Mouse (Mus musculus): ENCODE measurements around the gene Eme2. TPM values are rescaled to one million over a fixed set of nuclear protein-coding genes. Genes with fewer than 3 reads are reported as not detected.

Eme2 gene
- polyA plus RNA-seq, 1 experiment: 4.0 TPM

GRCm38 (mm10) chr17:24877336-24878116, 17.4 kb downstream of the Eme2 start:
- Histone ChIP-seq H3K9me3 (replicated peaks; ENCODE audit: control insufficient read depth, insufficient read depth, low read length, poor library complexity, severe bottlenecking) (no peaks in the 10 kb centered on the region), H3K4me3 (ENCODE audit: low read depth, low read length) (peak overlapping the region; percentile 63), H3K27ac (ENCODE audit: insufficient read depth, low read length) (peak overlapping the region; percentile 31; the same call in 1 of the 2 replicates), H3K36me3 (ENCODE audit: control insufficient read depth, insufficient read depth, low read length, poor library complexity, severe bottlenecking) (no peaks in the 10 kb centered on the region), H3K27me3 (ENCODE audit: control insufficient read depth, insufficient read depth, low read length, poor library complexity, severe bottlenecking) (no peaks in the 10 kb centered on the region), H3K9ac (ENCODE audit: low read depth, poor library complexity, severe bottlenecking) (peak overlapping the region; percentile 59), H3K4me1 (ENCODE audit: control insufficient read depth, insufficient read depth, low read length) (peaks cover 2% of the 10 kb centered on the region)
- no peak for TF ChIP-seq CTCF (IDR thresholded peaks at IDR 0.05; ENCODE audit: low read depth, low read length)
- no peak for TF ChIP-seq POLR2A (IDR thresholded peaks at IDR 0.05; ENCODE audit: insufficient read depth, low read length)
- TF ChIP-seq EP300 (IDR thresholded peaks at IDR 0.05; ENCODE audit: insufficient read depth, low read depth, low read length): no peak

DNA sequence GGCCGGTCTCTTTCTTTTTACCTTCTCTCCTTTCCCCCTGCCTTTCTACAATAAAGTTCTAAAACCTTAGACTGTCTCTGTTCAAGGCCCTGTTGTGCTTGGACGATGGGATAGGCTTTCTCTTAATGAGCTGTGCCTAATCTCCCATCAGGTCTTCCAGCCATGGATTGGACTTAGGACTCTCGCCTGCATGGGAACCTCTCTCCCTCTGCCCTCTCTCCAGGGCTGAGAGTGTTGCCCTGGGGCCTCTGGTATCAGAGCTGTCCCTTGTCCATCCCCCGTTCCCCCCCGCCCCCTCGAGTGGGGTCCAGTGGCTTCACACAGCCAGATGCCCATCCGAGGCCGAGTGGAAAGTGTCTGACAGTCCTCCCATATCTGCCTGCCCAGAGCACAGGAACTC, 19.9 kb downstream of the Eme2 start:
- Histone ChIP-seq H3K4me1 (ENCODE audit: control insufficient read depth, insufficient read depth, low read length) (peaks cover 2% of the 10 kb centered on the region), H3K27ac (ENCODE audit: insufficient read depth, low read length) (peak overlapping the region; percentile 69), H3K9ac (ENCODE audit: low read depth, poor library complexity, severe bottlenecking) (no peak overlapping the region), H3K4me3 (ENCODE audit: low read depth, low read length) (no peak overlapping the region), H3K27me3 (ENCODE audit: control insufficient read depth, insufficient read depth, low read length, poor library complexity, severe bottlenecking) (no peaks in the 10 kb centered on the region), H3K36me3 (ENCODE audit: control insufficient read depth, insufficient read depth, low read length, poor library complexity, severe bottlenecking) (no peaks in the 10 kb centered on the region), H3K9me3 (replicated peaks; ENCODE audit: control insufficient read depth, insufficient read depth, low read length, poor library complexity, severe bottlenecking) (no peaks in the 10 kb centered on the region)
- TF ChIP-seq POLR2A (IDR thresholded peaks at IDR 0.05; ENCODE audit: insufficient read depth, low read length) (no peak), EP300 (IDR thresholded peaks at IDR 0.05; ENCODE audit: insufficient read depth, low read depth, low read length) (no peak), CTCF (IDR thresholded peaks at IDR 0.05; ENCODE audit: low read depth, low read length) (no peak)

DNA sequence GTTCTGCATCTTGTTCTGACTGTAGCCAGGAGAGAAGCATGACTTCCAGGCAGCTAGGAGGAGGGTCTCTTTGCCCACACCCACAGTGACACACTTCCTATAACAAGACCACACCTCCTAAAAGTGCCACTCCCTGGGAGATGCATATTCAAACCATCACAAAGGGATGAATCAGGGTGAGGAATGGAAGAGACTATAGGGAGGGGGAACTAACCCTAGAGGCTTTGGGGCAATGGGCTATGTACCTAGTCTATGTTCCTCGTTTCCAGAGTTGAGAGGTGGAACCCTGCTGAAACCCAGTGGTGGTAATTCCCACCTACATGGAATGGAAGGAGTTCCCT, 20.5 kb downstream of the Eme2 start:
- TF ChIP-seq CTCF (IDR thresholded peaks at IDR 0.05; ENCODE audit: low read depth, low read length) (no peak), POLR2A (IDR thresholded peaks at IDR 0.05; ENCODE audit: insufficient read depth, low read length) (no peak), EP300 (IDR thresholded peaks at IDR 0.05; ENCODE audit: insufficient read depth, low read depth, low read length) (no peak)
- H3K27me3 ChIP-seq (ENCODE audit: control insufficient read depth, insufficient read depth, low read length, poor library complexity, severe bottlenecking): no peaks in the 10 kb centered on the region
- no peaks in the 10 kb centered on the region for H3K9me3 ChIP-seq (replicated peaks; ENCODE audit: control insufficient read depth, insufficient read depth, low read length, poor library complexity, severe bottlenecking)
- peaks cover 2% of the 10 kb centered on the region for H3K4me1 ChIP-seq (ENCODE audit: control insufficient read depth, insufficient read depth, low read length)
- H3K9ac ChIP-seq (ENCODE audit: low read depth, poor library complexity, severe bottlenecking): no peak overlapping the region
- H3K36me3 ChIP-seq (ENCODE audit: control insufficient read depth, insufficient read depth, low read length, poor library complexity, severe bottlenecking): no peaks in the 10 kb centered on the region
- H3K4me3 ChIP-seq (ENCODE audit: low read depth, low read length): peak overlapping the region; percentile 0
- peak overlapping the region; percentile 78 for H3K27ac ChIP-seq (ENCODE audit: insufficient read depth, low read length)

DNA sequence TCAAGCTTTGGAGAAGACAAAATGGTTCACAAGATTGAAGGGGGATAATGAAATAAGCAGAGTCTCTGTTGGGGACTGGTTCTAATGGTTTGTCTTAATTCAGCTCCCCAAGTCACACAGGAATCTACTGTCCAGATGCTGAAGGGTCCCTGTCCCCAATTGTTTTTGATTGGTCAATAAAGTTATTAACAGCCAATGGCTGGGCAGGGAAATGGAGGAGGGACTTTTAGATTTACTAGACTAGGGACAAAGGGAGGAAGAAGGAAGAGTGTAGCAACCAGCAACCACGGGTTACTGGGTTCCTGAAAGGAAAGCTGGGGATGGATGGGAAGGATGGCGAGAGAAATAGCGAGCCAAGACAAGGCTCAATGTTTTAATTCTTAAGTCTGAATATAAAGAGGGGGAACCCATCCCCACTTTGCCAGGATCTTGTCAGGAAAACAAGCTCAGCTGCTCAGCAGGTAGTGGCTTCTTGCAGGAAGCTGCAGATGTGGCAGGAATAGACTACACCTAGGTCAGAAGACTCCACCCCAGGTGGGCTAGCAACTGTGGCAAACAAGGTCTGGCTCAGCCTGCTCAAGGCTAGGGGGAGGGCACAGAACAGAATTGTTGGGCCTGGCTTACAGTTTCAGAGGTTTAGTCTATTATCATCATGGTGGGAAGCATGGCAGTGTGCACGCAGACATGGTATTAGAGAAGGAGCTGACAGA, 21.0 kb downstream of the Eme2 start:
- Histone ChIP-seq H3K27me3 (ENCODE audit: control insufficient read depth, insufficient read depth, low read length, poor library complexity, severe bottlenecking) (no peaks in the 10 kb centered on the region), H3K4me1 (ENCODE audit: control insufficient read depth, insufficient read depth, low read length) (peaks cover 2% of the 10 kb centered on the region), H3K36me3 (ENCODE audit: control insufficient read depth, insufficient read depth, low read length, poor library complexity, severe bottlenecking) (no peaks in the 10 kb centered on the region), H3K4me3 (ENCODE audit: low read depth, low read length) (peak overlapping the region; percentile 0), H3K9me3 (replicated peaks; ENCODE audit: control insufficient read depth, insufficient read depth, low read length, poor library complexity, severe bottlenecking) (no peaks in the 10 kb centered on the region), H3K9ac (ENCODE audit: low read depth, poor library complexity, severe bottlenecking) (no peak overlapping the region), H3K27ac (ENCODE audit: insufficient read depth, low read length) (peak overlapping the region; percentile 78)
- TF ChIP-seq POLR2A (IDR thresholded peaks at IDR 0.05; ENCODE audit: insufficient read depth, low read length) (no peak), EP300 (IDR thresholded peaks at IDR 0.05; ENCODE audit: insufficient read depth, low read depth, low read length) (no peak), CTCF (IDR thresholded peaks at IDR 0.05; ENCODE audit: low read depth, low read length) (no peak)

GRCm38 (mm10) chr17:24867914-24868313, 27.0 kb downstream of the Eme2 start:
- Histone ChIP-seq H3K36me3 (ENCODE audit: control insufficient read depth, insufficient read depth, low read length, poor library complexity, severe bottlenecking) (no peaks in the 10 kb centered on the region), H3K27ac (ENCODE audit: insufficient read depth, low read length) (no peak overlapping the region), H3K9ac (ENCODE audit: low read depth, poor library complexity, severe bottlenecking) (no peak overlapping the region), H3K4me3 (ENCODE audit: low read depth, low read length) (no peak overlapping the region), H3K27me3 (ENCODE audit: control insufficient read depth, insufficient read depth, low read length, poor library complexity, severe bottlenecking) (no peaks in the 10 kb centered on the region), H3K4me1 (ENCODE audit: control insufficient read depth, insufficient read depth, low read length) (no peaks in the 10 kb centered on the region), H3K9me3 (replicated peaks; ENCODE audit: control insufficient read depth, insufficient read depth, low read length, poor library complexity, severe bottlenecking) (no peaks in the 10 kb centered on the region)
- no peak for TF ChIP-seq POLR2A (IDR thresholded peaks at IDR 0.05; ENCODE audit: insufficient read depth, low read length)

DNA sequence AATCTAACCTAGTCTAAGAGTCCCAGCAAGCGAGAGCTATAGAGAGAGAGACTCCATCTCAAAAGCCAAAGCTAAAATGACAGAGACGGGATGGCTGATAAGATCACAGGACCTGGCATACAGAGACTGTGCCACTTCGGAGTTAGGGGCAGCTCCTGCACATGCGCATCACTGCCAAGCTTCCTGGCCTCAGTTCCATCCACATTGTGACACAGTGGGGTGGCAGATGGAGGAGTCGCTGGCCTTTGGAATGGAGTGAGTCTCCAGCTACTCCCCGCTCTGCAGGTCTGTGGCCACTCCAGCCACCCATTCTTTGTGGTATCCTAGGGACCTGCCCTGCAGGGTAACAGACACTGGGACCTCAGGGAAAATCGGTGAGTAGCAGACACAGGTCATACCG, 29.1 kb downstream of the Eme2 start, which contains the start of gene Igfals:
Igfals (plus strand) TSS at position 222 of the 400 bp plus-strand sequence.
- Histone ChIP-seq H3K9me3 (replicated peaks; ENCODE audit: control insufficient read depth, insufficient read depth, low read length, poor library complexity, severe bottlenecking) (no peaks in the 10 kb centered on the region), H3K36me3 (ENCODE audit: control insufficient read depth, insufficient read depth, low read length, poor library complexity, severe bottlenecking) (no peaks in the 10 kb centered on the region), H3K27me3 (ENCODE audit: control insufficient read depth, insufficient read depth, low read length, poor library complexity, severe bottlenecking) (no peaks in the 10 kb centered on the region), H3K9ac (ENCODE audit: low read depth, poor library complexity, severe bottlenecking) (no peak within 1 kb of the TSS), H3K4me1 (ENCODE audit: control insufficient read depth, insufficient read depth, low read length) (no peaks in the 10 kb centered on the region), H3K27ac (ENCODE audit: insufficient read depth, low read length) (no peak within 1 kb of the TSS), H3K4me3 (ENCODE audit: low read depth, low read length) (no peak within 1 kb of the TSS)
- TF ChIP-seq POLR2A (IDR thresholded peaks at IDR 0.05; ENCODE audit: insufficient read depth, low read length): no peak
- TF ChIP-seq EP300 (IDR thresholded peaks at IDR 0.05; ENCODE audit: insufficient read depth, low read depth, low read length): no peak
- no peak for TF ChIP-seq CTCF (IDR thresholded peaks at IDR 0.05; ENCODE audit: low read depth, low read length)
